Mouse (Mus musculus) cerebellum, adult 2 months (tissue): Measurements from ENCODE around the gene Jak1.

Experiments used
- CTCF ChIP-seq: fragments of 200-500 bp; IDR thresholded peaks from 2 replicates; pipeline ENCODE4 v1.5.1; 2011; ENCODE audit warnings: low read depth, mild to moderate bottlenecking, control low read depth, low read length, moderate library complexity, borderline replicate concordance; ENCODE audit not compliant: insufficient read depth
- POLR2A ChIP-seq: fragments of 200-500 bp; IDR thresholded peaks from 2 replicates; pipeline ENCODE4 v1.6.1; 2011; ENCODE audit warnings: low read length, control low read depth, borderline replicate concordance; ENCODE audit not compliant: insufficient read depth

GRCm38 (mm10) chr4:101157476-101157875, 107.6 kb downstream of the Jak1 start:
- TF ChIP-seq POLR2A: no peak
- no peak for TF ChIP-seq CTCF
